Mouse (Mus musculus): ENCODE data around the gene Ifitm5. TPM values are rescaled to one million over a fixed set of nuclear protein-coding genes. Genes with fewer than 3 reads are reported as not detected.

The Ifitm5 gene
- polyA plus RNA-seq, 1 experiment from 2014 or later, result 1.4 TPM

- no peaks in the 10 kb centered on the region for H3K27me3 ChIP-seq (ENCODE audit: control insufficient read depth, insufficient read depth, low read length)
- H3K4me2 ChIP-seq (ENCODE audit: low read depth), result no peak overlapping the region
- WGBS, result 1% methylated on average over 8 of the region's 8 CpGs
- ATAC-seq (ENCODE audit: insufficient read depth, low FRiP score, low TSS enrichment), result no peak
- H3K36me3 ChIP-seq (ENCODE audit: control insufficient read depth, insufficient read depth, low read length), result no peaks in the 10 kb centered on the region
- no peak overlapping the region for H3K9ac ChIP-seq (ENCODE audit: low read length)
- peak; percentile 45 for DNase-seq (ENCODE audit: low spot score)
- H3K9me3 ChIP-seq (ENCODE audit: control insufficient read depth, low read length), result no peaks in the 10 kb centered on the region
- no peak overlapping the region for H3K27ac ChIP-seq (ENCODE audit: low read depth, low read length)
- no peak overlapping the region for H3K4me3 ChIP-seq (ENCODE audit: low read depth, low read length)
- H3K4me1 ChIP-seq (ENCODE audit: control insufficient read depth, insufficient read depth, low read length), result peaks cover 10% of the 10 kb centered on the region
Observed at GRCm38 (mm10) chr7:140939669-140940171, 10.4 kb downstream of the Ifitm5 start.

- DNase-seq (ENCODE audit: low spot score) (no peak), ATAC-seq (ENCODE audit: insufficient read depth, low FRiP score, low TSS enrichment) (no peak)
- 21% methylated on average over 2 of the region's 2 CpGs for WGBS
- Histone ChIP-seq H3K27me3 (ENCODE audit: control insufficient read depth, insufficient read depth, low read length) (no peaks in the 10 kb centered on the region), H3K4me3 (ENCODE audit: low read depth, low read length) (no peak overlapping the region), H3K4me1 (ENCODE audit: control insufficient read depth, insufficient read depth, low read length) (peaks cover 10% of the 10 kb centered on the region), H3K9me3 (ENCODE audit: control insufficient read depth, low read length) (no peaks in the 10 kb centered on the region), H3K36me3 (ENCODE audit: control insufficient read depth, insufficient read depth, low read length) (no peaks in the 10 kb centered on the region), H3K9ac (ENCODE audit: low read length) (no peak overlapping the region), H3K27ac (ENCODE audit: low read depth, low read length) (no peak overlapping the region), H3K4me2 (ENCODE audit: low read depth) (no peak overlapping the region)
Observed at GRCm38 (mm10) chr7:140938896-140939295, 11.2 kb downstream of the Ifitm5 start.

GRCm38 (mm10) chr7:140938436-140938835 lies 11.7 kb downstream of the Ifitm5 start:
- no peak overlapping the region for H3K27ac ChIP-seq (ENCODE audit: low read depth, low read length)
- 40% methylated on average over 3 of the region's 3 CpGs for WGBS
- H3K4me1 ChIP-seq (ENCODE audit: control insufficient read depth, insufficient read depth, low read length), result peaks cover 10% of the 10 kb centered on the region
- no peak overlapping the region for H3K4me3 ChIP-seq (ENCODE audit: low read depth, low read length)
- no peak overlapping the region for H3K9ac ChIP-seq (ENCODE audit: low read length)
- no peaks in the 10 kb centered on the region for H3K9me3 ChIP-seq (ENCODE audit: control insufficient read depth, low read length)
- no peak overlapping the region for H3K4me2 ChIP-seq (ENCODE audit: low read depth)
- ATAC-seq (ENCODE audit: insufficient read depth, low FRiP score, low TSS enrichment) (no peak), DNase-seq (ENCODE audit: low spot score) (no peak)
- no peaks in the 10 kb centered on the region for H3K36me3 ChIP-seq (ENCODE audit: control insufficient read depth, insufficient read depth, low read length)
- H3K27me3 ChIP-seq (ENCODE audit: control insufficient read depth, insufficient read depth, low read length), result no peaks in the 10 kb centered on the region

DNA sequence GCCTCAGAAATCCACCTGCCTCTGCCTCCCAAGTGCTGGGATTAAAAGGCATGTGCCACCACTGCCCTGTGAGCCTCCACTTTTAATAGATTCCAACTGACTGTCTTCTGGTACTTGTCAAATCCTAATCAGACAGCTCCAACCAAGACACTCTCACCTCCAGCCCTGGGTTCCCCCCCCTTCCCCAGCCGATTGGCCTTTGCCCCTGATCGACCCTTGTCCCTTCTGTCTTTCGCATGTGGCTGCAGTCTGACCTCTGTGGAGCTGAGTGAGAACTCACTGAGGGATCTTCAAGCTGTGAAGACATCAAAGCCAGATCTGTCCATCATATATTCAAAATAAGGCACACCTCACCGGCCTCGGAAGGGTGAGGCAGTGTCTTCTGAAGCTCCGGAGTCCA lies 22.9 kb downstream of the Ifitm5 start:
- no peaks in the 10 kb centered on the region for H3K36me3 ChIP-seq (ENCODE audit: control insufficient read depth, insufficient read depth, low read length)
- no peak overlapping the region for H3K27ac ChIP-seq (ENCODE audit: low read depth, low read length)
- no peaks in the 10 kb centered on the region for H3K9me3 ChIP-seq (ENCODE audit: control insufficient read depth, low read length)
- ATAC-seq (ENCODE audit: insufficient read depth, low FRiP score, low TSS enrichment), result no peak
- 87% methylated on average over 6 of the region's 6 CpGs for WGBS
- H3K4me1 ChIP-seq (ENCODE audit: control insufficient read depth, insufficient read depth, low read length), result peaks cover 7% of the 10 kb centered on the region
- no peak overlapping the region for H3K4me3 ChIP-seq (ENCODE audit: low read depth, low read length)
- H3K4me2 ChIP-seq (ENCODE audit: low read depth), result no peak overlapping the region
- H3K9ac ChIP-seq (ENCODE audit: low read length), result no peak overlapping the region
- no peak for DNase-seq (ENCODE audit: low spot score)
- peaks cover 20% of the 10 kb centered on the region for H3K27me3 ChIP-seq (ENCODE audit: control insufficient read depth, insufficient read depth, low read length)

- H3K4me2 ChIP-seq (ENCODE audit: low read depth), result peak overlapping the region; percentile 60
- ATAC-seq (ENCODE audit: insufficient read depth, low FRiP score, low TSS enrichment) (no peak), DNase-seq (ENCODE audit: low spot score) (no peak)
- no peak overlapping the region for H3K27ac ChIP-seq (ENCODE audit: low read depth, low read length)
- peak overlapping the region; percentile 34 for H3K4me3 ChIP-seq (ENCODE audit: low read depth, low read length)
- H3K9ac ChIP-seq (ENCODE audit: low read length), result no peak overlapping the region; the same call in 1 of the 2 replicates
- no peaks in the 10 kb centered on the region for H3K9me3 ChIP-seq (ENCODE audit: control insufficient read depth, low read length)
- H3K36me3 ChIP-seq (ENCODE audit: control insufficient read depth, insufficient read depth, low read length), result no peaks in the 10 kb centered on the region
- 23% methylated on average over 30 of the region's 30 CpGs for WGBS
- H3K4me1 ChIP-seq (ENCODE audit: control insufficient read depth, insufficient read depth, low read length), result peaks cover 9% of the 10 kb centered on the region
- H3K27me3 ChIP-seq (ENCODE audit: control insufficient read depth, insufficient read depth, low read length), result peaks cover 44% of the 10 kb centered on the region
Observed at GRCm38 (mm10) chr7:140923070-140923775, 26.9 kb downstream of the Ifitm5 start.

DNA sequence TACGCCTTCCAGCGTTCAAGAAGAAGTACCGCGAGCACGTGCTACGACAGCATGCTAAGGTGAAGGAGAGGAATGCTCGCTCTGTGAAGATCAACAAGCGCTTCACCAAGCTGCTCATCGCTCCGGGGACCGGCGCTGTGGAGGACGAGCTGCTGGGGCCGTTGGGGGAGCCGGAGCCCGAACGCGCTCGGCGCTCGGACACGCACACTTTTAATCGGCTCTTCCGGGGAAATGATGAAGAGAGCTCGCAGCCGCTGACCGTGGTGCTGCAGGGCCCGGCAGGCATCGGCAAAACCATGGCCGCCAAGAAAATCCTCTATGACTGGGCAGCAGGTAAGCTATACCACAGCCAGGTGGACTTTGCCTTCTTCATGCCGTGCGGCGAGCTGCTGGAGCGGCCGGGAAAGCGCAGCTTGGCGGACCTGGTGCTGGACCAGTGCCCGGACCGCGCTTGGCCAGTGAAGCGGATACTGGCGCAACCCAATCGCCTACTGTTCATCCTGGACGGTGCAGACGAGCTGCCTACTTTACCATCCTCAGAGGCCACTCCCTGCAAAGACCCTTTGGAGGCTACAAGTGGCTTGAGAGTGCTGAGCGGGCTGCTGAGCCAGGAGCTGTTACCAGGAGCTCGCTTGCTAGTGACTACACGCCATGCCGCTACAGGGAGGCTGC lies 27.6 kb downstream of the Ifitm5 start:
- H3K27ac ChIP-seq (ENCODE audit: low read depth, low read length), result no peak overlapping the region
- no peak for ATAC-seq (ENCODE audit: insufficient read depth, low FRiP score, low TSS enrichment)
- 1% methylated on average over 49 of the region's 49 CpGs for WGBS

DNA sequence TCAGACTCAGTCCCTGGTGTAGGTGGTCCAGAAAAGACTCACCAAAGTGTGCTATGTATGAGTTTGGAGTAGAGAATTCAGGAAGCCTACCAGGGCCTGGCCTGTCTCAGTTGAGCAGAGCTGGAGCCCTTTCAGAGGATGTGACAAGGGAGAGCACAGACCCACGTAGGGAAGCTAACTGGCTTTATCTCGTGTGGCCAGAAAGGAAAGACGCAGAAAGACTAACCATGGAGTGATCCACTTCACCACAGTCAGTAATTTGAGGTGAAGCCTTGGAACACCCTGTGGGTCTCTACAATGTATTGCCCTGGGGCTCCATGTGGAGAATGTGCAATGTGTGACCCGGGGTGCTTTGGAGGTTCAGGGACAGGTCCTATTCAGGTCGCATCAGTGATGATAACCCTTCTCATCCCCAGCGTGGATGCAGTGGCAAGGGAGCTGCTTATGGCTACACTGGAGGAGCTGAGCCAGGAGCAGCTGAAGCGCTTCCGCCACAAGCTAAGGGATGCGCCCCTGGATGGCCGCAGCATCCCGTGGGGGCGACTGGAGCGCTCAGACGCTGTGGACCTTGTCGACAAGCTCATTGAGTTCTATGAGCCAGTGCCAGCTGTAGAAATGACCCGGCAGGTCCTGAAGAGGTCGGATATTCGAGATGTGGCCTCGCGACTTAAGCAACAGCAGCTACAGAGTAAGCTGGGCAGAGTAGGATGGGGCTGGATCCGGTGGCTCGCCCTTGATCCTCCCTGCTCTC lies 28.7 kb downstream of the Ifitm5 start:
- Histone ChIP-seq H3K4me1 (ENCODE audit: control insufficient read depth, insufficient read depth, low read length) (peaks cover 9% of the 10 kb centered on the region), H3K9ac (ENCODE audit: low read length) (no peak overlapping the region), H3K27me3 (ENCODE audit: control insufficient read depth, insufficient read depth, low read length) (peaks cover 44% of the 10 kb centered on the region), H3K27ac (ENCODE audit: low read depth, low read length) (no peak overlapping the region), H3K36me3 (ENCODE audit: control insufficient read depth, insufficient read depth, low read length) (no peaks in the 10 kb centered on the region), H3K9me3 (ENCODE audit: control insufficient read depth, low read length) (no peaks in the 10 kb centered on the region), H3K4me3 (ENCODE audit: low read depth, low read length) (no peak overlapping the region), H3K4me2 (ENCODE audit: low read depth) (peak overlapping the region; percentile 60; the same call in 1 of the 2 replicates)
- DNase-seq (ENCODE audit: low spot score) (no peak), ATAC-seq (ENCODE audit: insufficient read depth, low FRiP score, low TSS enrichment) (no peak)
- 28% methylated on average over 22 of the region's 22 CpGs for WGBS

More for the DNA sequence above, 27.6 kb downstream of the Ifitm5 start:
- no peaks in the 10 kb centered on the region for H3K9me3 ChIP-seq (ENCODE audit: control insufficient read depth, low read length)
- H3K36me3 ChIP-seq (ENCODE audit: control insufficient read depth, insufficient read depth, low read length), result no peaks in the 10 kb centered on the region
- peaks cover 44% of the 10 kb centered on the region for H3K27me3 ChIP-seq (ENCODE audit: control insufficient read depth, insufficient read depth, low read length)
- H3K9ac ChIP-seq (ENCODE audit: low read length), result peak overlapping the region; percentile 5; the same call in 1 of the 2 replicates
- peak overlapping the region; percentile 34 for H3K4me3 ChIP-seq (ENCODE audit: low read depth, low read length)
- peak; percentile 50 for DNase-seq (ENCODE audit: low spot score)
- peak overlapping the region; percentile 60 for H3K4me2 ChIP-seq (ENCODE audit: low read depth)
- H3K4me1 ChIP-seq (ENCODE audit: control insufficient read depth, insufficient read depth, low read length), result peaks cover 9% of the 10 kb centered on the region

DNA sequence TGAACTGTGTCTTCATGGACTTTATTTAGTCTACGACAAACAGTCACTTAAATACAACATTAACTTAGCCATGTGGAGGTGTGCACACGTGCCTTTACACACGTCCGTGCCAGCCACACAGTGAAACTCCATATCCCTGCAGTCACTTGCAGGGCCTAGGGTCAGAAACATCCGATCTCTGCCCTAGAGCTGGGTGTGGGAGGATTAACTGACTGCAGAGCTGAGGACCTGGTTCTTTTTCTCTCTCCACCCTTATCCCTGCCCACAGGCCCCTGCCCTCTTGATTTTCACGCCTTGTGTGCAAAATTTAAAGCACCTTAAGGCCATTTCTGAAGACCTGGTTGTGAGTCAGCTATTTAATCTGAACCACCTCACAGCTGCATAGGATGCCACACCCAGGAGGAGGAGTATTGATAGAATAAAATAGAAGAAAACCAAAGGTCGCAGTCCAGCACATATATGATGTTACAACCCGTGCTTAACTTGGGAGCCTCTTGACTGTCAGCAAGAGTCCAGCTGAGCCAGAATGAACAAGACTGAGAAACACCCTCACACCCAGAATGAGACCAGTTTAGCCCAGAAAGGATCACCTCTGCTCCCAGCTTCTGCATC lies 29.6 kb downstream of the Ifitm5 start, which contains the start of gene Nlrp6:
Gene Nlrp6 (plus strand): TSS at position 485 of the 612 bp plus-strand sequence.
- WGBS, result 82% methylated on average over 8 of the region's 8 CpGs
- H3K36me3 ChIP-seq (ENCODE audit: control insufficient read depth, insufficient read depth, low read length), result no peaks in the 10 kb centered on the region
- ATAC-seq (ENCODE audit: insufficient read depth, low FRiP score, low TSS enrichment) (no peak), DNase-seq (ENCODE audit: low spot score) (no peak)
- no peaks in the 10 kb centered on the region for H3K9me3 ChIP-seq (ENCODE audit: control insufficient read depth, low read length)
- H3K27me3 ChIP-seq (ENCODE audit: control insufficient read depth, insufficient read depth, low read length), result peaks cover 44% of the 10 kb centered on the region
- no peak within 1 kb of the TSS; the same call in 1 of the 2 replicates for H3K4me2 ChIP-seq (ENCODE audit: low read depth)
- H3K27ac ChIP-seq (ENCODE audit: low read depth, low read length), result no peak within 1 kb of the TSS
- H3K9ac ChIP-seq (ENCODE audit: low read length), result no peak within 1 kb of the TSS
- no peak within 1 kb of the TSS for H3K4me3 ChIP-seq (ENCODE audit: low read depth, low read length)
- peaks cover 9% of the 10 kb centered on the region for H3K4me1 ChIP-seq (ENCODE audit: control insufficient read depth, insufficient read depth, low read length)

All from neural tube, embryonic 11.5 days (tissue).